Comparison of ENCODE assay signal across 7 mouse cellular contexts in the genomic region with DNA sequence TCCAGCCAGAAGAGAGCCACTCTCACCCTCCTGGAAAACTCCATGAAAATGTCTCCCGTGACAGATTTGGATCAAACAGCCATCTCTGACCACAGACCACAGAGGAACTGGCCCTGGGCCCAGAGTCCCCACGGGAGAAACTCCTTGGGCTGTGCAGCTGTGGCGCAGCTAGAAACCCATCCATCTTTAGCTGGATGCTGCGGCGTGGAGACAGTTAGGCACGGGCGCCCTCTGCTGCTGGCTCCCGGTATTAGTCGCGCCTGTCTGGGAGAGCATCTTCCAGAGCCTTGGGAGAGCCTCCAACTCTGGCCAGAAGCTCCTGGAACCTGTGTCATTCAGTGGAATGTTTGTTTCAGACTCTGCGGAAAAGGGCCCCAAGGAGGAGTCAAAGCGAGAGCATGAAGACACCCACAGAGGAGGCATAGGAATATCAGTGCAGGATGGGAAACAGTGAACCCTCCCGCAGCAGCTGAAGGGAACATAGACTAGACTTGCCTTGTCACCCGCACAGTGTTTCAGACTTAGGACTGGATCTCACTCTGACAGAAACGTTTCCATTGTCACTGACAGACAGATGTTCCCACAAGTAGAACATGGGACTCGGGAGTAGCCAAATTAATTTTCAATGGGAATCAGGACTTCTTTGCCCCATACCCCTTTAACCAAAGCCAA. TPM values are rescaled to one million over a fixed set of nuclear protein-coding genes. Genes with fewer than 3 reads are reported as not detected.
A peak's percentile ranks its signal among the peaks of the same experiment; 100 is the strongest.
DNase-seq lines count a peak whose midpoint lies in the region; ATAC-seq lines count a peak whose summit lies in the region.

No protein-coding gene starts in this region.

- peaks cover 4% of the 10 kb centered on the region for H3K27me3 ChIP-seq in midbrain, embryonic 15.5 days (replicated peaks)

- 18% methylated on average over 16 of the region's 16 CpGs for WGBS in midbrain, embryonic 15.5 days

- H3K36me3 ChIP-seq in midbrain, embryonic 15.5 days (replicated peaks) = no peaks in the 10 kb centered on the region

- DNase-seq in adrenal gland, postnatal 14 days = peak; percentile 88
- peak; percentile 83 for DNase-seq in embryo, embryonic 11 days
- DNase-seq in gastrocnemius, postnatal 25 days = peak; percentile 87
- DNase-seq in kidney, adult 18-20 months = peak; percentile 87
- DNase-seq in left cerebral cortex, postnatal 4 days = peak; percentile 92
- DNase-seq in spleen, postnatal 14 days (ENCODE audit: low spot score in 2 of 2) = peak; percentile 12 to 18

- H3K4me2 ChIP-seq in midbrain, embryonic 15.5 days = 0 out of 2 replicates have a peak overlapping the region, but pooled peaks have one; percentile 14

- no peak overlapping the region for H3K27ac ChIP-seq in midbrain, embryonic 15.5 days

- ATAC-seq in midbrain, embryonic 15.5 days (replicated peaks) = peak; percentile 82

- H3K9ac ChIP-seq in midbrain, embryonic 15.5 days = no peak overlapping the region

- H3K9me3 ChIP-seq in midbrain, embryonic 15.5 days = no peaks in the 10 kb centered on the region

- 0 out of 2 replicates have a peak, but pooled peaks cover 2% of the 10 kb centered on the region for H3K4me1 ChIP-seq in midbrain, embryonic 15.5 days

- intact Hi-C loops in left cerebral cortex, postnatal 4 days (cut with DNase I) = no loop called here

- H3K4me3 ChIP-seq in midbrain, embryonic 15.5 days = no peak overlapping the region

RNA-seq across cellular contexts. Expression of a gene that starts 44.0 kb away (rescaled TPM):
- not detected in 2 replicates for total RNA-seq in adrenal gland, postnatal 14 days (2021)
- total RNA-seq in gastrocnemius, postnatal 25 days (2021) = under 1 TPM; 0.43 to 0.51 TPM
- under 1 TPM; 0.22 to 0.30 TPM for total RNA-seq in left cerebral cortex, postnatal 4 days (2021)
- 8.8 and 11.9 TPM in 2 replicates for polyA plus RNA-seq in midbrain, embryonic 15.5 days (2015; fragmentation: Nextera tagmentation; extraction: Ambion mirVana)

RNA-seq across cellular contexts. Expression of a gene that starts 46.8 kb away (rescaled TPM):
- total RNA-seq in adrenal gland, postnatal 14 days (2021) = 14.8 and 15.8 TPM in 2 replicates
- total RNA-seq in gastrocnemius, postnatal 25 days (2021) = 10 to 100 TPM; 24.9 to 51.0 TPM
- 10 to 100 TPM; 13.0 to 19.1 TPM for total RNA-seq in left cerebral cortex, postnatal 4 days (2021)
- 8.4 and 9.3 TPM in 2 replicates for polyA plus RNA-seq in midbrain, embryonic 15.5 days (2015; fragmentation: Nextera tagmentation; extraction: Ambion mirVana)

Comparison
In these comparisons a context has a peak if more than half of its experiments do, and no peak if none do; other contexts are left out.
1. DNase-seq: peak in every context shown above with its lines; median percentile 92 in left cerebral cortex, postnatal 4 days; 88 in adrenal gland, postnatal 14 days; 87 in gastrocnemius, postnatal 25 days; 87 in kidney, adult 18-20 months; 83 in embryo, embryonic 11 days; 15 in spleen, postnatal 14 days.